Mouse (Mus musculus): ENCODE data around the gene Aarsd1. TPM values are rescaled to one million over a fixed set of nuclear protein-coding genes. Genes with fewer than 3 reads are reported as not detected.

Aarsd1 gene
- total and polyA plus RNA-seq, 2 experiments from 2014 or later = 89.8 to 101 TPM

GRCm38 (mm10) chr11:101436916-101437315 is 19.5 kb upstream of the Aarsd1 start:
- Histone ChIP-seq H3K36me3 (ENCODE audit: insufficient read depth) (peaks cover 33% of the 10 kb centered on the region), H3K4me2 (ENCODE audit: low read depth) (no peak overlapping the region), H3K27me3 (ENCODE audit: insufficient read depth, low read length) (no peaks in the 10 kb centered on the region), H3K9me3 (ENCODE audit: low read length) (no peaks in the 10 kb centered on the region), H3K4me1 (ENCODE audit: insufficient read depth) (no peaks in the 10 kb centered on the region), H3K4me3 (ENCODE audit: low read depth, low read length) (no peak overlapping the region), H3K27ac (ENCODE audit: low read depth, low read length) (no peak overlapping the region), H3K9ac (no peak overlapping the region)
- ATAC-seq (no peak), DNase-seq (no peak)
- WGBS = 49% methylated on average over 4 of the region's 4 CpGs
- no peak for TF ChIP-seq CTCF (IDR thresholded peaks at IDR 0.05; ENCODE audit: low read depth)

- Histone ChIP-seq H3K27ac (ENCODE audit: low read depth, low read length) (no peak overlapping the region), H3K27me3 (ENCODE audit: insufficient read depth, low read length) (no peaks in the 10 kb centered on the region), H3K36me3 (ENCODE audit: insufficient read depth) (peaks cover 44% of the 10 kb centered on the region), H3K4me3 (ENCODE audit: low read depth, low read length) (no peak overlapping the region), H3K9me3 (ENCODE audit: low read length) (no peaks in the 10 kb centered on the region), H3K4me2 (ENCODE audit: low read depth) (no peak overlapping the region), H3K4me1 (ENCODE audit: insufficient read depth) (no peaks in the 10 kb centered on the region), H3K9ac (no peak overlapping the region)
- DNase-seq (no peak), ATAC-seq (no peak)
- TF ChIP-seq CTCF (IDR thresholded peaks at IDR 0.05; ENCODE audit: low read depth) = no peak
- WGBS = 87% methylated on average over 4 of the region's 4 CpGs
Observed at GRCm38 (mm10) chr11:101435831-101436230, 18.4 kb upstream of the Aarsd1 start.

DNA sequence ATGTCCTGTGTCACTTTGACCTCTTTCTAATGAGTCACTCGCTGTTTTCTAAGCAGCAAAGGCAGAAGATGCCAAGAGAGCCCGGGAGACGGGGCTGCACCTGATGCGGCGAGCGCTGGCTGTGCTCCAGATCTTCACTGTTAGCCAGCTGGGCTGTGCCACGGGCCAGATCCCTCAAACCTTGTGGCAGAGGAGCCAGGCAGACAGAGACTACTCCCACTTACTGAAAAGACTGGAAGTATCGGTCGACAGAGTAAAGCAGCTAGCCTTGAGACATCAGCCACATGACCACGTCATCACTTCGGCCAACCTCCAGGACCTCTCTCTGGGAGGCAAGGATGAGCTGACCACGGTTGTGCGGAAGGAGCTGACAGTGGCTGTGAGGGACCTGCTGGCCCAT is 16.0 kb upstream of the Aarsd1 start:
- DNase-seq (no peak), ATAC-seq (no peak)
- H3K4me2 ChIP-seq (ENCODE audit: low read depth) = no peak overlapping the region
- H3K4me1 ChIP-seq (ENCODE audit: insufficient read depth) = no peaks in the 10 kb centered on the region
- no peak overlapping the region for H3K4me3 ChIP-seq (ENCODE audit: low read depth, low read length)
- H3K27ac ChIP-seq (ENCODE audit: low read depth, low read length) = no peak overlapping the region
- H3K9me3 ChIP-seq (ENCODE audit: low read length) = no peaks in the 10 kb centered on the region
- WGBS = 72% methylated on average over 13 of the region's 13 CpGs
- TF ChIP-seq CTCF (IDR thresholded peaks at IDR 0.05; ENCODE audit: low read depth) = no peak
- no peak overlapping the region for H3K9ac ChIP-seq
- peaks cover 59% of the 10 kb centered on the region for H3K36me3 ChIP-seq (ENCODE audit: insufficient read depth)
- no peaks in the 10 kb centered on the region for H3K27me3 ChIP-seq (ENCODE audit: insufficient read depth, low read length)

DNA sequence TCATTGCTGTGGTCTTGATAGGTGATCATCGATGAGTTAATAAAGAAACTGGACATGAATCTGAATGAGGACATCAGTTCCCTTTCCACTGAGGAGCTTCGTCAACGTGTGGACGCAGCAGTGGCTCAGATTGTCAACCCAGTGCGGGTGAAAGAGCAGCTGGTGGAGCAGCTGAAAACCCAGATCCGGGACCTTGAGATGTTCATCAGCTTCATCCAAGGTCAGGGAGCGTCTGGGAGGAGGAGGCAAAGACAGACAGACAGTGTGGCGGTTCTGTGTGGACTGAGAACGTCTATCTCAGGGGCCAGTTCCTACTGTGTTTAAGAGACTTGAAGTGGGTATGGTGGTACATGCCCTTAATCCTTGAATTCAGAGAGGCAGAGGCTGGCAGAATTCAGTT is 13.9 kb upstream of the Aarsd1 start:
- Histone ChIP-seq H3K4me1 (ENCODE audit: insufficient read depth) (peaks cover 6% of the 10 kb centered on the region), H3K9me3 (ENCODE audit: low read length) (no peaks in the 10 kb centered on the region), H3K36me3 (ENCODE audit: insufficient read depth) (peaks cover 59% of the 10 kb centered on the region), H3K4me2 (ENCODE audit: low read depth) (no peak overlapping the region), H3K4me3 (ENCODE audit: low read depth, low read length) (no peak overlapping the region), H3K9ac (no peak overlapping the region), H3K27me3 (ENCODE audit: insufficient read depth, low read length) (no peaks in the 10 kb centered on the region), H3K27ac (ENCODE audit: low read depth, low read length) (no peak overlapping the region)
- no peak for DNase-seq
- no peak for TF ChIP-seq CTCF (IDR thresholded peaks at IDR 0.05; ENCODE audit: low read depth)
- WGBS = 94% methylated on average over 9 of the region's 9 CpGs
- no peak for ATAC-seq

DNA sequence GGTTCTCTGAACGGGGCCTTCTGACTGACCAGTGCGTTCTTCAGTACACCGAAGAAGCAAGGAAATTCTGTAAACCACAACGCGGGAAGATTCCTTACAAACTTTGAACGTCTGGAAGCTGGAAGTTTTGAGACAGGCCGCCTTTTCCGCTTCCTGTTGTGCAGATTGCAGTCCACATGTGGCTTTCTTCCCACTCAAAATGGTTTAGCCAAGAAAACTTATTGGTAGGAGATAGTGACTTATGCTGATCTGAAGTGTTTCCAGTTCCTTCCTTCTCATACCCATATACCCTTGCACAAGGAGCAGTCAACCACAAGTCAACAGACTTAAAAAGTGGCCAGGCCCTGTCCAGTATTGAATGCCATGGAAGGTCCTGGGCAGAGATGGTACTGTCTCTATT is 8.8 kb upstream of the Aarsd1 start:
- H3K4me1 ChIP-seq (ENCODE audit: insufficient read depth) = peaks cover 13% of the 10 kb centered on the region
- H3K4me2 ChIP-seq (ENCODE audit: low read depth) = peak overlapping the region; percentile 76
- H3K27ac ChIP-seq (ENCODE audit: low read depth, low read length) = no peak overlapping the region
- H3K36me3 ChIP-seq (ENCODE audit: insufficient read depth) = peaks cover 19% of the 10 kb centered on the region
- H3K27me3 ChIP-seq (ENCODE audit: insufficient read depth, low read length) = no peaks in the 10 kb centered on the region
- H3K9ac ChIP-seq = peak overlapping the region; percentile 75; the same call in 1 of the 2 replicates
- no peak for ATAC-seq
- WGBS = 67% methylated on average over 8 of the region's 8 CpGs
- no peaks in the 10 kb centered on the region for H3K9me3 ChIP-seq (ENCODE audit: low read length)
- H3K4me3 ChIP-seq (ENCODE audit: low read depth, low read length) = peak overlapping the region; percentile 74
- no peak for DNase-seq
- no peak for TF ChIP-seq CTCF (IDR thresholded peaks at IDR 0.05; ENCODE audit: low read depth)

- H3K4me2 ChIP-seq (ENCODE audit: low read depth) = peak within 1 kb of the TSS; percentile 76
Observed at GRCm38 (mm10) chr11:101424925-101425813, 7.8 kb upstream of the Aarsd1 start, which contains the start of the genes Rundc1 and Ptges3l. Rundc1 (plus strand) TSS chr11:101425085. Ptges3l (minus strand) TSS chr11:101425333.

More at GRCm38 (mm10) chr11:101424925-101425813, 7.8 kb upstream of the Aarsd1 start, which contains the start of the genes Rundc1 and Ptges3l:
- Histone ChIP-seq H3K9me3 (ENCODE audit: low read length) (no peaks in the 10 kb centered on the region), H3K27ac (ENCODE audit: low read depth, low read length) (peak within 1 kb of the TSS; percentile 75), H3K9ac (peak within 1 kb of the TSS; percentile 75), H3K4me3 (ENCODE audit: low read depth, low read length) (peak within 1 kb of the TSS; percentile 74), H3K4me1 (ENCODE audit: insufficient read depth) (peaks cover 13% of the 10 kb centered on the region), H3K36me3 (ENCODE audit: insufficient read depth) (peaks cover 9% of the 10 kb centered on the region), H3K27me3 (ENCODE audit: insufficient read depth, low read length) (no peaks in the 10 kb centered on the region)
- ATAC-seq (peak; percentile 97), DNase-seq (peak; percentile 98)
- peak; percentile 70 for TF ChIP-seq CTCF (IDR thresholded peaks at IDR 0.05; ENCODE audit: low read depth)
- 1% methylated on average over 77 of the region's 81 CpGs for WGBS
